Mouse (Mus musculus) layer of hippocampus, adult 2 months (tissue): Measurements from ENCODE around the gene Hdac10. TPM values are rescaled to one million over a fixed set of nuclear protein-coding genes. Genes with fewer than 3 reads are reported as not detected.

Experiments
- DNase-seq, 2 experiments: peaks; one replicate each; pipeline ENCODE4 v3.0.0; 2022; ENCODE audit warnings: low spot score in 2 of 2
- H3K27ac ChIP-seq: fragments of 200-600 bp; 2 replicates; pipeline ENCODE4 v1.8.1; 2022
- H3K4me3 ChIP-seq: fragments of 200-600 bp; 2 replicates; pipeline ENCODE4 v1.8.1; 2022; ENCODE audit warnings: mild to moderate bottlenecking
- CTCF ChIP-seq: fragments of 200-600 bp; conservative IDR thresholded peaks from 2 replicates; pipeline ENCODE4 v1.8.1; 2022; ENCODE audit warnings: antibody characterized with exemption, mild to moderate bottlenecking, moderate library complexity
- microRNA-seq, 2 experiments: library from miRNA; unstranded; fragments of <30 nt; microRNA quantifications; one replicate each; pipeline ENCODE4 v1.2.0; 2021
- total RNA-seq, 2 experiments: library from RNA; stranded (reverse); gene quantifications; 2 replicates each; pipeline ENCODE4 v1.2.3; 2021

Hdac10 gene
- total RNA-seq, 2 experiments from 2014 or later, result 16.3 to 17.9 TPM

GRCm38 (mm10) chr15:89092181-89092580 is 36.3 kb downstream of the Hdac10 start:
- no peak for DNase-seq
- TF ChIP-seq CTCF, result no peak
- H3K27ac ChIP-seq, result peak overlapping the region; percentile 20

DNA sequence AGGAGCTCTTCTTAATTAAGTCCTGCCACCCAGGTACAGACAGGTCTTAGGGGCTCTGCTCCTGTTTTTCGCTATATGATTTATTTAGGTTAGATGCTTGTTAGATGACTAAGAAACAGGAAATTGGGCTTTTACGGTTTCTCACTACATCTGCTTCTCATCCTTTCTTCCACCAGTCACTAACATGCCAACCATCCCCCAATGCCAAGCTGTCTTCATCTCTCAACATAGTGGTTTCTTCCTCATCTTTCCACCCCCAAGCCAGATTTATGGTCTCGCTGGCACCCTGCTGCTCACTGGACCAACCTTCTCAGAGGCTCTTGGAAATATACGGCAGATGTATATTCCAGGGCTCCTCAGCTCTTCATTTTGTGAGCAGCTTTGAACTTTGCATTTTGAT is 37.8 kb downstream of the Hdac10 start:
- no peak for TF ChIP-seq CTCF
- no peak for DNase-seq
- no peak overlapping the region; the same call in 1 of the 2 replicates for H3K27ac ChIP-seq
- H3K4me3 ChIP-seq, result no peak overlapping the region

More at GRCm38 (mm10) chr15:89092181-89092580, 36.3 kb downstream of the Hdac10 start:
- no peak overlapping the region for H3K4me3 ChIP-seq

- DNase-seq, result no peak
- 0 out of 2 replicates have a peak, but pooled peaks have one; percentile 11 for TF ChIP-seq CTCF
- H3K4me3 ChIP-seq, result peak overlapping the region; percentile 85
- peak overlapping the region; percentile 95 for H3K27ac ChIP-seq
These were observed 39.0 kb downstream of the Hdac10 start for GRCm38 (mm10) chr15:89089248-89090051.

DNA sequence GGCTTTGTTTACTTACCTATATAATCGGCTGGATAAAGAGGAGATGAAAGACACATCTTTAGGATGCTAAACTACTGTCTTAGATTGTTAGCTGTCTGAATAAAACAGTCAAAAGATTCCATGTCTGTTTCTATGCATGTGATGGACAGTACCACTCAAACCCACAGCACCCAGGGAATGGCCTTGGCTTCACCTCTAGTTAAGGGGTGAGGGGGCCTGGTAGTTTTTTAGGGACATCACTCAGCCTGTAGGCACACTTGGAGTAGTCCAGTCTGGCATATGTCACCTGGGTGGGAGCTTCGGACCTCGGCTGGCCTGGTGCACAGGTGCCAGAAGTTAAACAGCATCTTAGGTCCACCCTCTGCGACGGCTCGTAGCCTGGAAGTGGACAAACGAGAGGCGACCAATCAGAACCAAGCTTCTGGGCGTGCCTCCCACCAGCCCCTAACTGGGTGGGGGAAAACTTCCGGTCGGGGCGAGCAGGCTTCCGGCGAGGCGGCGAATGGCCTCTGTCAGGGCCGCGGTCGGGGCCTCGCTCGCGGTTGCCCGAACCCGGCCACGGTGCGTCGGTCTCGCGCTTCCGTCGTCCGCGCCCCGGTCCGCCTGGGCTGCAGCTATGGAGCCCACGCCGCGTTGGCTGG is 39.8 kb downstream of the Hdac10 start, which contains the start of gene Selenoo:
Selenoo (plus strand) TSS at position 478 of the 641 bp plus-strand sequence.
- DNase-seq, result peak; percentile 88 to 91
- TF ChIP-seq CTCF, result no peak
- Histone ChIP-seq H3K27ac (peak within 1 kb of the TSS; percentile 95), H3K4me3 (peak within 1 kb of the TSS; percentile 85)

DNA sequence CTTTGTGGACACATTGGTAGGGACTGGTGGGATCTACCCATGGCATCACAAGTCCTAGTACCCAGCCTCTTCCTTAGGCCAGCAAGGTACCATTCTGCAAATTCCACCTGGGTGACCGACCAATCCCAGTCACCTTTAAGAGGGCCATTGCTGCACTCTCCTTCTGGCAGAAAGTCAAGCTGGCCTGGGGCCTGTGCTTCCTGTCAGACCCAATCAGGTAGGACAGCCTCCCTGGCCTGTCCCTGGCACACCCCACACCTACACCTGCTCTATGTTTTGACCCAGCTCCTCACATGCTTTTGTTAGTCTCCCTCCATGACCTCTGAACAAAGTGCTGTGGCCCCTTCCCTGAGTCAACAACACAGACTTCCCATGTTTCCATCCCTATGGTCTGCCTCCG is 43.7 kb downstream of the Hdac10 start:
- H3K4me3 ChIP-seq, result no peak overlapping the region
- DNase-seq, result no peak
- H3K27ac ChIP-seq, result no peak overlapping the region
- no peak for TF ChIP-seq CTCF

DNA sequence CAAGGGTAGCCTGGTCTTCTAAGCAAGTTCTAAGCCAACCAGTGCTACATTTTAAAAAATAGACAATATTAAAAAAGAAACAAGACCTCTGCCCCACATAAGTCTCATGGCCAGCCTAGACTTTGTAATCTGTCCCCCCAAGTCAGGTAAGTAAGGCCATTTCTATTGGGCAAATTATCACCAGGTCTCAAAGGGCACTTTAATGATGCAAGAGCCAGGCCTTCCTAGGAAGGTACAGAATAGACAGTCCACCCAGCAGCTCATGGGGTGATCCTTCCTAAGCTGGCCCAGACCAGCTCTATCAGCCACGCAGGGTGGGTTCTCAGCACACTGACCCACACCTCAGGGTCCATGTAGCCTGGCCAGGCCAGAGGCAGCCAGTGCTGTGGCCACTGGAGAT is 44.6 kb downstream of the Hdac10 start:
- no peak overlapping the region for H3K27ac ChIP-seq
- no peak for DNase-seq
- H3K4me3 ChIP-seq, result no peak overlapping the region
- no peak for TF ChIP-seq CTCF

DNA sequence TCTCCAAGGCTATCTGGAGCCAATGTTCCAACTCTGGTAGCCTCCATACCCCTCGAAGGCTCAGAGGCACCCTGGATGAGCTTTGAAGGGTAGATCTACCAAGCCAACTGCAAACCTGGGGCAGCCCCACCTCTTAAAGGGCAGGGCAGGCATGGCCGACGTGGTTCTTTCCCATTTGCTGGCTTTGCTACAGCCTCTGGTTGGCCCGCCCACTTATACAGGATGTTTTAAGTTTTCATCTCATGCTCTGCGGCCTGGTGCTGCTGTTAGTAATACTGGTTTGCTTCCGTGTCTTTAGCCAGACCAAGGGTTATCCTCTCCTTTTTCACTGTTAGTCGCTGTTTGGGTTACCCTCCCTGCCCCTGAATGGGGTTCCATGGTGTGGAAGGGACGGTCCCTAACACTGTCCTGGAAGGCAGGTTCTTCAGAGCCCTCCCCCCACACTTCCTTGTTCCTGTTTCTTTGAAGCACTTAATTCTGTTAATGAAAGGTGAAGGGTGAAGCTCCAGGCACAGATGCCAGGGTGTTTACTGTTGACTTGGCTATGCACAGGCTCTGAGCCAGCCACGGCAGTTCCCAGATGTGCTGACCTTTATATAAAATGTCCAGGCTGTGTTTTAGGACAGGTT is 50.2 kb downstream of the Hdac10 start:
- no peak for DNase-seq
- TF ChIP-seq CTCF, result no peak
- Histone ChIP-seq H3K27ac (peak overlapping the region; percentile 90; the same call in 1 of the 2 replicates), H3K4me3 (peak overlapping the region; percentile 81; the same call in 1 of the 2 replicates)

DNA sequence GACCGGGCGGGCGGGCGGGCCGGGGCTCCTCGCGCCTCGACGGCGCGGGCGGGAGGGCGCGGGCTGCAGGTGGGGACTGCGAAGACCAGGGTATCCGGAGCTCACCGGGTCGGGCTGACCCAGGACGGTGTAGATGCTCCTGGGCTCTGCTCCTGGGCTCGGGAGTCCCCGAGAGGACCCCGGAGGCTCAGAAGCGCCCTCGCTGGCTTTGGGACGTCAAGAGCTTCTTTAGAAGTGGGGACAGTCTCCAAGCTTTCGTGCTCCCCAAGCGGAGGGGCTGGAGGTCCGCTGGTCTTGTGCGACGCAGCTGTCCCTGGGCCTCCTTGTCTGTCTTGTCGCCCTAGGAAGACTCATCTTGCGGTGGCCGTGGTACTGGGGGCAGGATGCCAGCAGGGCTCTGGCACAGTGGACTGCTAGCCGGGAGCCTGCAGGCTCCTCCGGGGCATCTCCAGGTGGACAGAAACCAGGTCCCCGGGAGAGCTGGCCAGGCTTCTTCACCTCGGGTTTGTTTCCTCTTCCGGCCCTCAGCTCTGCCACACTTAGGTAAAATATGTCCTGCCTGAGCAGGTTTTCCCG is 52.3 kb downstream of the Hdac10 start:
- no peak for TF ChIP-seq CTCF
- Histone ChIP-seq H3K27ac (peak overlapping the region; percentile 90), H3K4me3 (peak overlapping the region; percentile 81)
- no peak for DNase-seq

DNA sequence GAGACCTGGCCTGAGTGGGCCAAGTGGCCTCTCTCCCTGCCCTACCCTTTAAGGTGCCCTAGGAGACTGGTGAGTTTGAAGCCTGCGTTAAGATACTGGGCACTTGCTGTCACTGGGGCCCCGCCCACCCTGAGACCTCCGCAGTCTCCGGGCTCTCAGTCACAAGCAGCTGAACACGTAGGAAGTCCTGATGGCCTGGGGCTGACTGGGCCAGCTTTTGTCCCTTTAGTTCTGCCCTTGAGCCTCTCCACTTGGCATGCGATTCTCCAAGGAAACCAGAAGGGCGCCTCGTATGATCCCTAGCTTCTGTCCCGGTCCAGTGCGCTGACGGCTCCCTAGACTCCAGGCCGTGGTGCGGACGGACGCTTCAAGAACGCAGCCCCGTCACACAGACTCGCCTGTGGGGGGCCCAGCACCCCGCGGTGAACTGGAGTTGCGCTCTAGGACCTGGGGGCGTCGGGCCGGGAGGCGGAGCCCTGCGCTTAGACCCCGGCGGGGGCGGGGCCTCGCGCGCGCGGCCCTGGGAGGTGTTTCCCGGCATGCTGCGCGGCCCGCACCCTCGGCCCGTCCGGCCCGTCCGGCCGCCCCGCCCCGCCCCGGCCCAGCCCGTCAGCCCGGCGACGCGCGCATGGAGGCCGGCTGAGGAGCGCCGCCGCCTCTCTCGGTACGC is 52.9 kb downstream of the Hdac10 start:
- peak; percentile 43 for TF ChIP-seq CTCF
- peak overlapping the region; percentile 94 for H3K27ac ChIP-seq
- DNase-seq, result peak; percentile 82 to 83
- peak overlapping the region; percentile 81 for H3K4me3 ChIP-seq

- H3K27ac ChIP-seq, result peak within 1 kb of the TSS; percentile 94
- DNase-seq, result no peak
- peak within 1 kb of the TSS; percentile 81 for H3K4me3 ChIP-seq
- no peak for TF ChIP-seq CTCF
These were observed 53.7 kb downstream of the Hdac10 start, which contains the start of gene Trabd for GRCm38 (mm10) chr15:89074613-89075477. TSS of gene Trabd (plus strand) at chr15:89075124.

DNA sequence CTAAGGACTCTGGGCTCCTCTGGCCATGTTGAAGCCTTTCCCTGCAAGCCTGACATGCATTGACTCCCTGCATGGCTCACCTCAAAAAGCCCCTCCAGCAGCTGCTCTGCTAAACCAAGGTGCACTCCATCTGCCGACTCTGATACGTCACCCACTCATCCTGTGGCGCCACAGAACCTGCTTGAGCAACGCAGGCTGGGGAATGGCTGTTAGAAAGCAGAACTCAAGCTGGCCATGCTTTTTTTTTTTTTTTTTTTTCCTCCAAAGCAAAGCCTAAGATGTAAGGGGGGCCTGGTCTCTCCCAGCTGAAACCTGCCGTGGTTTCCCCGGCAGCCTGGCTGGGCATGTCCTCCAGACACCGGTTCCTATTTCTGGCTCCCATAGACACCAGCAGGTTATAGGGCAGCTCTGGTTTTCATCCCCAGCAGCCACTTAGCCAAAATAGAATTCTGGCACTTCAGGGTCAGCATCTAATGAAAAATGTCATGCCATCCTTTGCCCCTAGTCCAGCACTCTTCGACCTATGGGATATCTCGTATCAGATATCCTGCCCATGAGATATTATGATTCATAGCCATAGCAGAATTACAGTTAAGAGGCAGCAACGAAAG is 54.4 kb downstream of the Hdac10 start:
- H3K4me3 ChIP-seq, result no peak overlapping the region
- peak overlapping the region; percentile 94 for H3K27ac ChIP-seq
- DNase-seq, result no peak
- TF ChIP-seq CTCF, result no peak

Small RNA genes within 50 kb of the gene (microRNA-seq; reads per million reads assigned to microRNA genes)
- gene Mir7118, result 0.55 to 0.64 reads per million in 2 experiments

Other genes starting within 250 kb of the Hdac10 start
- gene Ttll8, start 174.3 kb downstream of the Hdac10 start, total RNA-seq, result 1 to 10 TPM; 1.5 to 2.0 TPM
- 100 to 1,000 TPM; 114 to 116 TPM for gene Mlc1, start 149.7 kb downstream of the Hdac10 start, total RNA-seq
- gene Mov10l1, start 145.8 kb downstream of the Hdac10 start, total RNA-seq, result not detected
- 100 to 1,000 TPM; 159 to 177 TPM for gene Panx2, start 69.0 kb downstream of the Hdac10 start, total RNA-seq
- 10 to 100 TPM; 21.4 to 24.2 TPM for gene Trabd, start 53.6 kb downstream of the Hdac10 start, total RNA-seq
- 10 to 100 TPM; 21.2 to 22.0 TPM for gene Selenoo, start 39.6 kb downstream of the Hdac10 start, total RNA-seq
- 10 to 100 TPM; 31.0 to 31.5 TPM for gene Tubgcp6, start 5.6 kb downstream of the Hdac10 start, total RNA-seq
- gene Mapk12, start 12.0 kb upstream of the Hdac10 start, total RNA-seq, result 1 to 10 TPM; 4.4 to 5.6 TPM
- 10 to 100 TPM; 21.6 to 25.8 TPM for gene Mapk11, start 20.9 kb upstream of the Hdac10 start, total RNA-seq
- gene Plxnb2, start 52.1 kb upstream of the Hdac10 start, total RNA-seq, result 10 to 100 TPM; 49.7 to 59.1 TPM
- gene Dennd6b, start 67.8 kb upstream of the Hdac10 start, total RNA-seq, result 10 to 100 TPM; 39.6 to 41.5 TPM
- 100 to 1,000 TPM; 170 to 172 TPM for gene Ppp6r2, start 82.9 kb upstream of the Hdac10 start, total RNA-seq
- gene Sbf1, start 186.6 kb upstream of the Hdac10 start, total RNA-seq, result 100 to 1,000 TPM; 356 to 361 TPM
- not detected for gene Adm2, start 194.0 kb upstream of the Hdac10 start, total RNA-seq
- gene Miox, start 205.7 kb upstream of the Hdac10 start, total RNA-seq, result not detected
- 10 to 100 TPM; 14.8 to 20.0 TPM for gene Lmf2, start 227.0 kb upstream of the Hdac10 start, total RNA-seq
- gene Ncaph2, start 227.0 kb upstream of the Hdac10 start, total RNA-seq, result 100 to 1,000 TPM in 1 of 2 experiments, 10 to 100 TPM in 1; 97.6 to 101 TPM
- gene Sco2, start 245.1 kb upstream of the Hdac10 start, total RNA-seq, result 10 to 100 TPM; 28.7 to 33.3 TPM
- 1 to 10 TPM; 1.3 TPM for gene Tymp, start 248.3 kb upstream of the Hdac10 start, total RNA-seq